Mouse (Mus musculus): ENCODE measurements around the gene Rnf34. TPM values are rescaled to one million over a fixed set of nuclear protein-coding genes. Genes with fewer than 3 reads are reported as not detected.

The Rnf34 gene
- polyA plus RNA-seq (2014; fragmentation: Nextera tagmentation; extraction: Ambion mirVana): 56.2 and 57.5 TPM in 2 replicates

DNA sequence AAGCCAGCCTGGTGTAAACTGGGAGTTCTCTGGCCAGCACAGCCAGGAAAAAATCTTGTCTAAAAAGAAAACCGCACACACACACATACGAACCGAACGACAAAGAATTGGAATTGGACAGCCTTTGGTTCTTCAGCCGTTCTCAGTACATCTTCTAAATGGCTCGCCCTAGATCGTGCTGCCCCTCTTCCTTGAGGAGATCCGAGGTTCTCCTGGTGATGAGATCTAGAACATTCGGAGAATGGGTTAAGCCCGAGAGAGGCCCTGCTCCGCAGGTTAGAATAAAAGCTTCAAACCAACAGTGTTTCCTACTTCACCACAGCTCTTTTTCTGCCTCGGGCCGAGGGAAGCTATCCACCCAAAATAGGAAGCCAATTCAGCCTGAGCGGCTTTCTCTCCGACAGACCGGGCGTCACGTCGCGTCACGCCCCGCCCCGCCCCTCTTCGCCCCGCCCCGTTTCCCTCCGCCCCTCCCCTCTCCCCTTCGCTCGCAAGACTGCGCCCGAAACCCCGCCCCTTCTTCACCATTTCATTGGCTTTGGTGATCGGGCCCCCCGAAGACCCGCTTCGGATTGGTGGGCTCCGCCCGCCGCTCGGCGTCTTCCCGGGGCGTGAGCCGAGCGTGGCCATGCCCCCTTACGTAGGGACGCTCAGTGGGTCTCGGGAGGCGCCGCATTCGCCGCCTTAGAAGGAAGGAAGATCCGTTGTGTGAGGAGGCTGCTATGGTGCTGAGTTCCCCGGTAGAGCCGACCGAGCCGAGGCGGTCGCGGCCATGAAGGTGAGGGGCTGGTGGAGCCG lies at the start of gene Rnf34:
Gene Rnf34, plus strand, starts transcription at position 528 of the 798 bp plus-strand sequence.
- H3K4me3 ChIP-seq (ENCODE audit: low read depth, low read length): peak within 1 kb of the TSS; percentile 97
- ATAC-seq (ENCODE audit: insufficient number of reproducible peaks, low FRiP score, low TSS enrichment, low read depth): peak; percentile 99
- peak within 1 kb of the TSS; percentile 96 for H3K4me2 ChIP-seq (ENCODE audit: low read depth, severe bottlenecking)
- no peaks in the 10 kb centered on the region for H3K27me3 ChIP-seq (ENCODE audit: control insufficient read depth, insufficient read depth, low read length)
- peak; percentile 97 for DNase-seq (ENCODE audit: low spot score)
- H3K36me3 ChIP-seq (ENCODE audit: control insufficient read depth, insufficient read depth, low read length): no peaks in the 10 kb centered on the region
- H3K4me1 ChIP-seq (ENCODE audit: control insufficient read depth, insufficient read depth, low read length): peaks cover 9% of the 10 kb centered on the region
- peak within 1 kb of the TSS; percentile 95 for H3K9ac ChIP-seq (ENCODE audit: low read length)
- under 1% methylated on average over 61 of the region's 61 CpGs for WGBS
- H3K27ac ChIP-seq (replicated peaks; ENCODE audit: low read depth, low read length): peak within 1 kb of the TSS; percentile 79; the same call in 1 of the 2 replicates
- no peaks in the 10 kb centered on the region for H3K9me3 ChIP-seq (ENCODE audit: control insufficient read depth, low read length)

DNA sequence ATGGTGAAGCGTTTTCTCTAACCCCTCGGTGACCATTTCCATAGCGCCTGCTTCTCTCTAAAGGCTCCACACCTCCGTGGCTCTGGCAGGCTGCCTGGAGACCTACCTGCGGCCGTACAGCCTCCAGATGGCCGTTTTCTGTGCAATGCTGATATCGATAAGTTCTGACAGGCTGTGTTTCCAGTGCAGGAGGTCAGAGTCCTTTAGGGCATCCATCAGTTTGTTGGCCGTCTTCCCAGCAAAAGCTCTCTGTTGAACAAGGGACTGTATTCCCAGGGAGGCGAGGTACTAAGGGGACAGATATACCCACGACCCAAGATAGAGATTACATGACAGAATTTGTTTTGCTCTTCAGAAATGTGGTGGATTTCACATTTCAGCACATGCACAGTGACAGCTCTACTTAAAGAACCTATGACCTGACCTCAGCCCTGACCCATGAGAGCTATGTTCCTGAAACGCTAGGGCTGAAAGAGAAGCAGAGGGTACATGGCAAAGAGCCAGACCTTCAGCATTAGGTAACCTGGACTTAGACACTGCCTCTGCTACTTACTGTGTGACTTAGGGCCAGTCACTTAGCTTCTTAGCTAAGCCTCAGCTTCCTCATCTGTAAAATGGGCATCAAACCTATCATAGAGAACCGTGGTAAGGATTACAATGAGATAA lies 49.4 kb upstream of the Rnf34 start:
- Histone ChIP-seq H3K36me3 (ENCODE audit: control insufficient read depth, insufficient read depth, low read length) (peaks cover 55% of the 10 kb centered on the region), H3K4me2 (ENCODE audit: low read depth, severe bottlenecking) (no peak overlapping the region), H3K27me3 (ENCODE audit: control insufficient read depth, insufficient read depth, low read length) (no peaks in the 10 kb centered on the region), H3K4me3 (ENCODE audit: low read depth, low read length) (no peak overlapping the region), H3K27ac (replicated peaks; ENCODE audit: low read depth, low read length) (no peak overlapping the region), H3K9ac (ENCODE audit: low read length) (no peak overlapping the region), H3K4me1 (ENCODE audit: control insufficient read depth, insufficient read depth, low read length) (no peaks in the 10 kb centered on the region), H3K9me3 (ENCODE audit: control insufficient read depth, low read length) (no peaks in the 10 kb centered on the region)
- WGBS: 91% methylated on average over 13 of the region's 13 CpGs
- no peak for ATAC-seq (ENCODE audit: insufficient number of reproducible peaks, low FRiP score, low TSS enrichment, low read depth)
- no peak for DNase-seq (ENCODE audit: low spot score)

DNA sequence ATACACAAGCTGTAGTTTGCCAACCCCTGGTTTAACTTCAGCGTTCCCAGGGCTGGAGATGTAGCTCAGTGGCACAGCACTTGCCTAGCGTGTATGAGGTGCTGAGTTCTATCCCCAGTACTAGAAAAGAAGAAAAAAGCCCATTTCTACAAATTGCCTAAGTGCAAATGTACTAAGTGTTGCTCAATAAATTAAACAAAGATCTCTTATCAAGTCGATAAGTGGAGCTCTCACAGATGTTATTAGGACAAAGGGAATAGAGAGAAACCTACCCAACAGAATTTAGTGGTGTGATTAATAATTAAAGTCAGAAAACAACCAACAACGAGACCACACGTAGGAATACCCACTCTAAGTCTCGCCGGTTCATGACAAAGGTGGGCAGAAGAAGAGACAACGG lies 48.2 kb upstream of the Rnf34 start:
- H3K9ac ChIP-seq (ENCODE audit: low read length): no peak overlapping the region
- no peak overlapping the region for H3K4me3 ChIP-seq (ENCODE audit: low read depth, low read length)
- H3K36me3 ChIP-seq (ENCODE audit: control insufficient read depth, insufficient read depth, low read length): peaks cover 57% of the 10 kb centered on the region
- no peak overlapping the region for H3K27ac ChIP-seq (replicated peaks; ENCODE audit: low read depth, low read length)
- no peaks in the 10 kb centered on the region for H3K27me3 ChIP-seq (ENCODE audit: control insufficient read depth, insufficient read depth, low read length)
- H3K4me1 ChIP-seq (ENCODE audit: control insufficient read depth, insufficient read depth, low read length): no peaks in the 10 kb centered on the region
- DNase-seq (ENCODE audit: low spot score): no peak
- WGBS: 98% methylated on average over 8 of the region's 8 CpGs
- no peak for ATAC-seq (ENCODE audit: insufficient number of reproducible peaks, low FRiP score, low TSS enrichment, low read depth)
- no peak overlapping the region for H3K4me2 ChIP-seq (ENCODE audit: low read depth, severe bottlenecking)
- H3K9me3 ChIP-seq (ENCODE audit: control insufficient read depth, low read length): no peaks in the 10 kb centered on the region

- 59% methylated on average over 9 of the region's 9 CpGs for WGBS
Observed at GRCm38 (mm10) chr5:122802706-122803105, 47.1 kb upstream of the Rnf34 start.

GRCm38 (mm10) chr5:122805503-122805902 lies 44.3 kb upstream of the Rnf34 start:
- no peak for ATAC-seq (ENCODE audit: insufficient number of reproducible peaks, low FRiP score, low TSS enrichment, low read depth)
- H3K9ac ChIP-seq (ENCODE audit: low read length): no peak overlapping the region
- no peaks in the 10 kb centered on the region for H3K4me1 ChIP-seq (ENCODE audit: control insufficient read depth, insufficient read depth, low read length)
- H3K27me3 ChIP-seq (ENCODE audit: control insufficient read depth, insufficient read depth, low read length): no peaks in the 10 kb centered on the region
- WGBS: 71% methylated on average over 3 of the region's 3 CpGs
- H3K4me3 ChIP-seq (ENCODE audit: low read depth, low read length): no peak overlapping the region
- no peak overlapping the region for H3K27ac ChIP-seq (replicated peaks; ENCODE audit: low read depth, low read length)
- DNase-seq (ENCODE audit: low spot score): no peak
- peaks cover 43% of the 10 kb centered on the region for H3K36me3 ChIP-seq (ENCODE audit: control insufficient read depth, insufficient read depth, low read length)
- no peak overlapping the region for H3K4me2 ChIP-seq (ENCODE audit: low read depth, severe bottlenecking)
- no peaks in the 10 kb centered on the region for H3K9me3 ChIP-seq (ENCODE audit: control insufficient read depth, low read length)

More at GRCm38 (mm10) chr5:122802706-122803105, 47.1 kb upstream of the Rnf34 start:
- Histone ChIP-seq H3K4me3 (ENCODE audit: low read depth, low read length) (no peak overlapping the region), H3K9ac (ENCODE audit: low read length) (no peak overlapping the region), H3K4me2 (ENCODE audit: low read depth, severe bottlenecking) (no peak overlapping the region), H3K9me3 (ENCODE audit: control insufficient read depth, low read length) (no peaks in the 10 kb centered on the region), H3K36me3 (ENCODE audit: control insufficient read depth, insufficient read depth, low read length) (peaks cover 59% of the 10 kb centered on the region), H3K4me1 (ENCODE audit: control insufficient read depth, insufficient read depth, low read length) (no peaks in the 10 kb centered on the region), H3K27me3 (ENCODE audit: control insufficient read depth, insufficient read depth, low read length) (no peaks in the 10 kb centered on the region), H3K27ac (replicated peaks; ENCODE audit: low read depth, low read length) (no peak overlapping the region)
- ATAC-seq (ENCODE audit: insufficient number of reproducible peaks, low FRiP score, low TSS enrichment, low read depth) (no peak), DNase-seq (ENCODE audit: low spot score) (no peak)

DNA sequence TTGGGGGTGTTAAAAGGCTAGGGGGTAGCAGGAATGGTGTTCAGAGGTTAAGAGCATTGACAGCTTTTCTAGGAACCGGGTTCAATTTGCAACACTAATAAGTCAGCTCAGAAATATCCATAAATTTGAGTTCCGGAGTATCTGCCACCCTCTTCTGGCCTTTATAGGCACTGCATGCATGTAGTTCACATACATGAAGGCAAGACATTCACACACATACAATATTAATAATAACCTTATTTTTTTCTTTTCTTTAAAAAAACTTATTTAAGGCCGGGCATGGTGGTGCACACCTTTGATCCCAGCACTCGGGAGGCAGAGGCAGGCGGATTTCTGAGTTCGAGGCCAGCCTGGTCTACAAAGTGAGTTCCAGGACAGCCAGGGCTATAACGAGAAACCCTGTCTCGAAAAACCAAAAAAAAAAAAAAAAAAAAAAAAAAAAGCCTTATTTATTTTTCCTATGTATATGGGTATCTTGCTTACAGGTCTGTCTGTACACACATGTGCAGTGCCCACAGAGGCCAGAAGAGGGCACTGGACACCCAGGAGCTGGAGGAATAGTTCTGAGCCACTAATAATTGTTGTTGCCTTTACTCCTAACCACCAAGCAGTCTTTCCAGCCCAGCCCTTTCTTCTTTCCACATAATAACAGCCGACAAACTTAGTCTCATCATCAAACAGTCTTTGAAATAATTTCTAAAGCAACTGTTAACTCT lies 38.3 kb upstream of the Rnf34 start:
- Histone ChIP-seq H3K36me3 (ENCODE audit: control insufficient read depth, insufficient read depth, low read length) (peaks cover 44% of the 10 kb centered on the region), H3K27ac (replicated peaks; ENCODE audit: low read depth, low read length) (no peak overlapping the region), H3K4me1 (ENCODE audit: control insufficient read depth, insufficient read depth, low read length) (no peaks in the 10 kb centered on the region), H3K4me2 (ENCODE audit: low read depth, severe bottlenecking) (no peak overlapping the region), H3K27me3 (ENCODE audit: control insufficient read depth, insufficient read depth, low read length) (no peaks in the 10 kb centered on the region), H3K9me3 (ENCODE audit: control insufficient read depth, low read length) (no peaks in the 10 kb centered on the region), H3K4me3 (ENCODE audit: low read depth, low read length) (no peak overlapping the region), H3K9ac (ENCODE audit: low read length) (no peak overlapping the region)
- ATAC-seq (ENCODE audit: insufficient number of reproducible peaks, low FRiP score, low TSS enrichment, low read depth) (no peak), DNase-seq (ENCODE audit: low spot score) (peak; percentile 81)
- whole genome bisulfite sequencing: 90% methylated on average over 9 of the region's 9 CpGs

DNA sequence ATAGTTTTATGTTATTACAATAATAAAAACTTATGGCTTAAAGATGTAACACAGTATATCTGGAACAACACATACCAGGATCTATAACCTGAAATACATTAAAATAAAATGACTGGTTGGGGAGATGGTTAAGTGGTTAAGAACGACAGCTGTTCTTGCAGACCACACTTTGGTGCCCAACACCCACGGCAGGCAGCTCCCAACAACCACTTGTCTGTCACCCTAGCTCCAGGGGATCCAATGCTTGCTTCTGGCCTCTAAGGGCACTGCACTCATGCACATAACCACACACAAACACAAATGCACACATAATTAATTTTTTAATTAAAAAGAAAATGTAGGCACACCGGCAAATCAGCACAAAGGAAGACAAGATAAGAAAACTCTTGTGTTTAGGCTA lies 37.1 kb upstream of the Rnf34 start:
- peaks cover 44% of the 10 kb centered on the region for H3K36me3 ChIP-seq (ENCODE audit: control insufficient read depth, insufficient read depth, low read length)
- 84% methylated on average over 3 of the region's 3 CpGs for WGBS
- no peak for ATAC-seq (ENCODE audit: insufficient number of reproducible peaks, low FRiP score, low TSS enrichment, low read depth)

DNA sequence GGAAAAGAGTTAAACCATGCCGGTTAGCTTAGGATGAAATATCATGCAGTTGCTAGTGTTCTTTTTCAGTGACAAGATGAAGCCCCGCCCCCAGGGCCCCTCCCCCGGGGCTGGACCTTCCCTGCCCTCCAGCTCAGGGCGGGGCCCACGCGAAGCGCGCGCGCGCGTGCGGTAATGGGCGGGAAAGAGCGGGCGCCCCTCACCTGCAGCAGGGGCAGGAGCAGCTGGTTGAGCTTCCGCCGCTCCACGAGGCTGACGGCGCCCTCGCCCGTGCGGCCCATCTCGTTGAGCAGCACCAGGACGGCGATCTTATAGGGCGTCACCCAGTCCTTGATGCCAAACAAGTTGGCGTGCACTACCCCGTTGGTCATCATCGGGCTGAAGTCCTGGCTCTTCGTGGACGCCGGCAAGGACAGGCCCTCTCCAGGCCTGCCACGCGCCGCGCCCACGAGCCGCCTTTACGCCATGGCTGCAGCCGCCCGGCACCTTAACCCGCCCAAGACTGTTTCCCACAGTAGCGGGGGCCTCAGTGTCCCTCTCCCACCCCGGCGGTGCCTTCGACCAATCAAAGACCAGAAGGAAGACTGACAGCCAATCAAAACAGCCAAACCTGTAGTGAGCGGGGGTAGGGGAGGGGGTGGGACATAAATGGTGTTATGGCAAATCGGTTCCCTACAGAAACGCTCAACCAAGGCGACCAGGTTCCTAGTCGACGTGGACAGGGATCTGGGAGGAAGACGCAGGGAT lies 28.9 kb upstream of the Rnf34 start, which contains the start of gene Anapc5:
Gene Anapc5, minus strand, starts transcription at position 563 of the 747 bp plus-strand sequence.
- DNase-seq (ENCODE audit: low spot score): peak; percentile 94
- Histone ChIP-seq H3K36me3 (ENCODE audit: control insufficient read depth, insufficient read depth, low read length) (peaks cover 20% of the 10 kb centered on the region), H3K27ac (replicated peaks; ENCODE audit: low read depth, low read length) (peak within 1 kb of the TSS; percentile 94), H3K9ac (ENCODE audit: low read length) (peak within 1 kb of the TSS; percentile 94), H3K27me3 (ENCODE audit: control insufficient read depth, insufficient read depth, low read length) (no peaks in the 10 kb centered on the region), H3K4me1 (ENCODE audit: control insufficient read depth, insufficient read depth, low read length) (no peaks in the 10 kb centered on the region; the same call in 1 of the 2 replicates), H3K9me3 (ENCODE audit: control insufficient read depth, low read length) (no peaks in the 10 kb centered on the region), H3K4me2 (ENCODE audit: low read depth, severe bottlenecking) (peak within 1 kb of the TSS; percentile 56), H3K4me3 (ENCODE audit: low read depth, low read length) (peak within 1 kb of the TSS; percentile 77)
- peak; percentile 99 for ATAC-seq (ENCODE audit: insufficient number of reproducible peaks, low FRiP score, low TSS enrichment, low read depth)
- WGBS: under 1% methylated on average over 55 of the region's 55 CpGs

More for the DNA sequence above, 37.1 kb upstream of the Rnf34 start:
- Histone ChIP-seq H3K9ac (ENCODE audit: low read length) (no peak overlapping the region), H3K4me2 (ENCODE audit: low read depth, severe bottlenecking) (no peak overlapping the region), H3K9me3 (ENCODE audit: control insufficient read depth, low read length) (no peaks in the 10 kb centered on the region), H3K4me3 (ENCODE audit: low read depth, low read length) (no peak overlapping the region), H3K27me3 (ENCODE audit: control insufficient read depth, insufficient read depth, low read length) (no peaks in the 10 kb centered on the region), H3K27ac (replicated peaks; ENCODE audit: low read depth, low read length) (no peak overlapping the region), H3K4me1 (ENCODE audit: control insufficient read depth, insufficient read depth, low read length) (no peaks in the 10 kb centered on the region)
- DNase-seq (ENCODE audit: low spot score): no peak

All from limb, embryonic 11.5 days (tissue).